Mouse (Mus musculus): ENCODE data around the gene Bms1. TPM values are rescaled to one million over a fixed set of nuclear protein-coding genes. Genes with fewer than 3 reads are reported as not detected.

Bms1 gene
- 31.6 and 35.2 TPM in 2 replicates for polyA plus RNA-seq (2015; fragmentation: Nextera tagmentation; extraction: Ambion mirVana)

GRCm38 (mm10) chr6:118419050-118419920 lies at the start of gene Bms1:
TSS of gene Bms1 (minus strand) at chr6:118419474.
- WGBS = under 1% methylated on average over 67 of the region's 67 CpGs
- no peaks in the 10 kb centered on the region for H3K9me3 ChIP-seq (ENCODE audit: control insufficient read depth, low read length)
- H3K36me3 ChIP-seq (ENCODE audit: control insufficient read depth, insufficient read depth, low read length) = peaks cover 20% of the 10 kb centered on the region

DNA sequence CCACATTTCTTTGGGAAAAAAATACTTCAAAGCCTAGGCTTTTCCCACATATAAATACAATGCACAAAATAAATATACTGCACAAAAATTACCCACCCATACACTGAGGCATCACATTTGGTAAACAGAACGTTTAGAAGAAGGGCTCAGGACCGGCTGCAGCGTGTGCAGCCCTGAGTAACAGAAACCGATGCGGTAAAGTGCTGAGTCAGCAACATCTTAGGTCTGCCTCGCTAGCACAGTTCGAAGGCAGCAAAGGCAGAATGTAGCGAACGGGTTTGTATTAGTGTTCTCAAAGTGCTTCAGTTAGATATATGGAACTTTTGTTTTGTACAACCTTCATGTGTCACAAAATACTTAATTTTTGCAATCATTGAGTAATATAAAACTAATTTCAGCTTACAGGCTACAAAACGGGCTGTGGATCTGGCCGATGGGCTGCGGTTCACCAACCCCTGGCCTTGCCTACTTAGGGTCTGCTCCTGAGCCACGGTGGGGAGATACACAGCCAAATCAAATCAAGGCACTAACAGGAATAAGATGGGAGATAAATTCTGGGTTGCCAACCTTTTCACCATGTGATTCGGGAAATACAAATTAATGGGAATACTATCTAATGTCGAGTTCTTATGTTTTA lies 42.9 kb upstream of the Bms1 start:
- WGBS = 81% methylated on average over 15 of the region's 15 CpGs
- H3K4me2 ChIP-seq (ENCODE audit: low read depth, low read length) = no peak overlapping the region
- H3K9ac ChIP-seq (ENCODE audit: low read length) = no peak overlapping the region
- no peaks in the 10 kb centered on the region for H3K9me3 ChIP-seq (ENCODE audit: control insufficient read depth, low read length)
- no peaks in the 10 kb centered on the region for H3K27me3 ChIP-seq (ENCODE audit: control insufficient read depth, insufficient read depth, low read depth, low read length)
- H3K4me3 ChIP-seq (ENCODE audit: low read length) = no peak overlapping the region
- H3K27ac ChIP-seq (ENCODE audit: low read length) = no peak overlapping the region
- ATAC-seq (ENCODE audit: low read depth) = no peak
- H3K4me1 ChIP-seq (replicated peaks; ENCODE audit: control insufficient read depth, insufficient read depth, low read length) = no peaks in the 10 kb centered on the region
- H3K36me3 ChIP-seq (ENCODE audit: control insufficient read depth, insufficient read depth, low read length) = peaks cover 30% of the 10 kb centered on the region

More at GRCm38 (mm10) chr6:118419050-118419920, at the start of gene Bms1:
- ATAC-seq (ENCODE audit: low read depth) = peak; percentile 98
- Histone ChIP-seq H3K4me2 (ENCODE audit: low read depth, low read length) (peak within 1 kb of the TSS; percentile 59), H3K27ac (ENCODE audit: low read length) (peak within 1 kb of the TSS; percentile 84), H3K27me3 (ENCODE audit: control insufficient read depth, insufficient read depth, low read depth, low read length) (no peaks in the 10 kb centered on the region), H3K4me3 (ENCODE audit: low read length) (peak within 1 kb of the TSS; percentile 95), H3K4me1 (replicated peaks; ENCODE audit: control insufficient read depth, insufficient read depth, low read length) (peaks cover 13% of the 10 kb centered on the region), H3K9ac (ENCODE audit: low read length) (peak within 1 kb of the TSS; percentile 89)

- Histone ChIP-seq H3K9ac (ENCODE audit: low read length) (no peak overlapping the region), H3K27me3 (ENCODE audit: control insufficient read depth, insufficient read depth, low read depth, low read length) (no peaks in the 10 kb centered on the region), H3K4me1 (replicated peaks; ENCODE audit: control insufficient read depth, insufficient read depth, low read length) (peaks cover 8% of the 10 kb centered on the region), H3K4me3 (ENCODE audit: low read length) (no peak overlapping the region), H3K4me2 (ENCODE audit: low read depth, low read length) (no peak overlapping the region), H3K9me3 (ENCODE audit: control insufficient read depth, low read length) (no peaks in the 10 kb centered on the region), H3K27ac (ENCODE audit: low read length) (no peak overlapping the region), H3K36me3 (ENCODE audit: control insufficient read depth, insufficient read depth, low read length) (peaks cover 4% of the 10 kb centered on the region; the same call in 1 of the 2 replicates)
- 85% methylated on average over 1 of the region's 1 CpGs for WGBS
- ATAC-seq (ENCODE audit: low read depth) = no peak
These were observed 38.5 kb upstream of the Bms1 start for GRCm38 (mm10) chr6:118457726-118458125.

DNA sequence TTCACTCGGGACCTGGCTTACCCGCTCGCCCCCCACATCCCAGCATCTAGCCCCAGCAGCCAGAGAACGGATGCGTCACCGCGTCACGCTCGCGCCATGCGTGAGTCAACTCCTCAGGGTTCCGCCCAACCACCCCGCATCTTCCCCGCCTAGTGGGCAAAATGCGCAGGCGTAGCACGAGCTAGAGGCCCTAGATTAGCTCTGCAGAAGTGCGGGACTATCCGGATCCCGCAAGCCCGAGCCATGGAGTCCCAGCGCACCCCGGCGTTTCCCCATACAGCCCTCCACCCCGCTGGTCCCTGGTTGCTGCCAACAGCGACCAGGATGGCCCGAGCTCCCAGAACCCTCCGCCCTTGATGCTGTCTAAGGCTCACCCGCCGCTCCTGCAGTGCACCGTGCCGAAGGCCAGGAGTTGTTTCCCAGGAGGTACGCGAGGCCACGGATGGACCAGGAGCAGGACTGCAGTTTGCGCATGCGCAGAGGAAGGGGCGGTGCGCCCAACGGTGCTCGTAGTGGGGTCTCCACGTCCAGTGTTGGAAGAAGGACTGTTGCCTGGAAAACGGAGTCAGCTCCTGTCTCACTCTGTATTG lies 35.9 kb upstream of the Bms1 start, which contains the start of gene Zfp248:
Gene Zfp248 (minus strand): TSS at position 487 of the 590 bp plus-strand sequence.
- H3K9ac ChIP-seq (ENCODE audit: low read length) = peak within 1 kb of the TSS; percentile 96
- H3K4me1 ChIP-seq (replicated peaks; ENCODE audit: control insufficient read depth, insufficient read depth, low read length) = peaks cover 8% of the 10 kb centered on the region
- peak within 1 kb of the TSS; percentile 85 for H3K4me3 ChIP-seq (ENCODE audit: low read length)
- H3K9me3 ChIP-seq (ENCODE audit: control insufficient read depth, low read length) = no peaks in the 10 kb centered on the region
- peak within 1 kb of the TSS; percentile 81 for H3K4me2 ChIP-seq (ENCODE audit: low read depth, low read length)
- peak within 1 kb of the TSS; percentile 94 for H3K27ac ChIP-seq (ENCODE audit: low read length)
- no peaks in the 10 kb centered on the region for H3K36me3 ChIP-seq (ENCODE audit: control insufficient read depth, insufficient read depth, low read length)
- no peaks in the 10 kb centered on the region for H3K27me3 ChIP-seq (ENCODE audit: control insufficient read depth, insufficient read depth, low read depth, low read length)
- under 1% methylated on average over 43 of the region's 43 CpGs for WGBS
- peak; percentile 96 for ATAC-seq (ENCODE audit: low read depth)

- H3K4me3 ChIP-seq (ENCODE audit: low read length) = peak overlapping the region; percentile 85
- peak overlapping the region; percentile 81 for H3K4me2 ChIP-seq (ENCODE audit: low read depth, low read length)
- peak overlapping the region; percentile 96 for H3K9ac ChIP-seq (ENCODE audit: low read length)
- WGBS = 21% methylated on average over 8 of the region's 8 CpGs
- H3K27ac ChIP-seq (ENCODE audit: low read length) = peak overlapping the region; percentile 8; the same call in 1 of the 2 replicates
- no peaks in the 10 kb centered on the region for H3K9me3 ChIP-seq (ENCODE audit: control insufficient read depth, low read length)
- no peaks in the 10 kb centered on the region for H3K36me3 ChIP-seq (ENCODE audit: control insufficient read depth, insufficient read depth, low read length)
- ATAC-seq (ENCODE audit: low read depth) = no peak
- peaks cover 8% of the 10 kb centered on the region for H3K4me1 ChIP-seq (replicated peaks; ENCODE audit: control insufficient read depth, insufficient read depth, low read length)
- H3K27me3 ChIP-seq (ENCODE audit: control insufficient read depth, insufficient read depth, low read depth, low read length) = no peaks in the 10 kb centered on the region
These were observed 35.2 kb upstream of the Bms1 start for GRCm38 (mm10) chr6:118454452-118454851.

DNA sequence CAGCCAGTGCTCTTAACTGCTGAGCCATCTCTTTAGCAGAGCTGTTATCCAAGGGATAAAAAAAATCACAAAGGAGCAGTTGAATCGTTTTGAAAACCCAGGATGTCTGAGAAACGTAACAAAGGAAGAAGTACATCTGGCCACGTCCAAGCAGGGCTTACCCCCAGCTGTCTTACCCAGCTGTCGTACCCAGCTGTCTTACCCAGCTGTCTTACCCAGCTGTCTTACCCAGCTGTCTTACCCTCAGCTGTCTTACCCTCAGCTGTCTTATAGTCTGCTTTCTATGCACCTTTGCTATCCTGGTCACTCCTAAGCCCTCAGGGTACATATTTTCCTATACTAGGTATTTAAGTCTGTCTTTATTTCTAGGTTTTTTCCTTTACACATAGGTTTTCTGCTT lies 12.2 kb upstream of the Bms1 start:
- ATAC-seq (ENCODE audit: low read depth) = no peak
- H3K36me3 ChIP-seq (ENCODE audit: control insufficient read depth, insufficient read depth, low read length) = peaks cover 33% of the 10 kb centered on the region
- no peak overlapping the region for H3K9ac ChIP-seq (ENCODE audit: low read length)
- H3K27me3 ChIP-seq (ENCODE audit: control insufficient read depth, insufficient read depth, low read depth, low read length) = no peaks in the 10 kb centered on the region
- no peaks in the 10 kb centered on the region for H3K4me1 ChIP-seq (replicated peaks; ENCODE audit: control insufficient read depth, insufficient read depth, low read length)
- H3K9me3 ChIP-seq (ENCODE audit: control insufficient read depth, low read length) = peaks cover 8% of the 10 kb centered on the region
- WGBS = 83% methylated on average over 4 of the region's 4 CpGs
- H3K27ac ChIP-seq (ENCODE audit: low read length) = no peak overlapping the region
- no peak overlapping the region for H3K4me2 ChIP-seq (ENCODE audit: low read depth, low read length)
- H3K4me3 ChIP-seq (ENCODE audit: low read length) = no peak overlapping the region

- H3K9me3 ChIP-seq (ENCODE audit: control insufficient read depth, low read length) = peaks cover 8% of the 10 kb centered on the region
- H3K4me2 ChIP-seq (ENCODE audit: low read depth, low read length) = no peak overlapping the region
- H3K36me3 ChIP-seq (ENCODE audit: control insufficient read depth, insufficient read depth, low read length) = peaks cover 33% of the 10 kb centered on the region
- H3K27ac ChIP-seq (ENCODE audit: low read length) = no peak overlapping the region
- ATAC-seq (ENCODE audit: low read depth) = no peak
- H3K4me1 ChIP-seq (replicated peaks; ENCODE audit: control insufficient read depth, insufficient read depth, low read length) = no peaks in the 10 kb centered on the region
- H3K4me3 ChIP-seq (ENCODE audit: low read length) = no peak overlapping the region
- WGBS = 81% methylated on average over 1 of the region's 1 CpGs
- H3K9ac ChIP-seq (ENCODE audit: low read length) = no peak overlapping the region
- H3K27me3 ChIP-seq (ENCODE audit: control insufficient read depth, insufficient read depth, low read depth, low read length) = no peaks in the 10 kb centered on the region
These were observed 7.4 kb upstream of the Bms1 start for GRCm38 (mm10) chr6:118426666-118427065.

GRCm38 (mm10) chr6:118410428-118410827 lies 8.8 kb downstream of the Bms1 start:
- 95% methylated on average over 1 of the region's 1 CpGs for WGBS
- no peak for ATAC-seq (ENCODE audit: low read depth)
- H3K4me3 ChIP-seq (ENCODE audit: low read length) = no peak overlapping the region
- H3K9me3 ChIP-seq (ENCODE audit: control insufficient read depth, low read length) = no peaks in the 10 kb centered on the region
- no peak overlapping the region for H3K4me2 ChIP-seq (ENCODE audit: low read depth, low read length)
- no peak overlapping the region for H3K27ac ChIP-seq (ENCODE audit: low read length)
- no peak overlapping the region for H3K9ac ChIP-seq (ENCODE audit: low read length)
- no peaks in the 10 kb centered on the region for H3K4me1 ChIP-seq (replicated peaks; ENCODE audit: control insufficient read depth, insufficient read depth, low read length)
- H3K36me3 ChIP-seq (ENCODE audit: control insufficient read depth, insufficient read depth, low read length) = peaks cover 50% of the 10 kb centered on the region
- no peaks in the 10 kb centered on the region for H3K27me3 ChIP-seq (ENCODE audit: control insufficient read depth, insufficient read depth, low read depth, low read length)

- Histone ChIP-seq H3K27me3 (ENCODE audit: control insufficient read depth, insufficient read depth, low read depth, low read length) (no peaks in the 10 kb centered on the region), H3K4me1 (replicated peaks; ENCODE audit: control insufficient read depth, insufficient read depth, low read length) (no peaks in the 10 kb centered on the region), H3K27ac (ENCODE audit: low read length) (no peak overlapping the region), H3K9me3 (ENCODE audit: control insufficient read depth, low read length) (no peaks in the 10 kb centered on the region), H3K4me2 (ENCODE audit: low read depth, low read length) (no peak overlapping the region), H3K4me3 (ENCODE audit: low read length) (no peak overlapping the region), H3K9ac (ENCODE audit: low read length) (no peak overlapping the region), H3K36me3 (ENCODE audit: control insufficient read depth, insufficient read depth, low read length) (peaks cover 53% of the 10 kb centered on the region)
- ATAC-seq (ENCODE audit: low read depth) = no peak
- WGBS = 90% methylated on average over 5 of the region's 5 CpGs
These were observed 10.8 kb downstream of the Bms1 start for GRCm38 (mm10) chr6:118408510-118408909.
